Mouse (Mus musculus) cerebellum, adult 8-10 months (tissue): ENCODE measurements at regions not wholly inside any gene's neighbourhood (a gene's known extent, or its start where the extent isn't known, plus 50 kb on each side); places are given as distances from the start of the nearest gene placed in this dataset.

Experiments used
- DNase-seq: peaks from one replicate; pipeline ENCODE4 v3.0.0; 2022

DNA sequence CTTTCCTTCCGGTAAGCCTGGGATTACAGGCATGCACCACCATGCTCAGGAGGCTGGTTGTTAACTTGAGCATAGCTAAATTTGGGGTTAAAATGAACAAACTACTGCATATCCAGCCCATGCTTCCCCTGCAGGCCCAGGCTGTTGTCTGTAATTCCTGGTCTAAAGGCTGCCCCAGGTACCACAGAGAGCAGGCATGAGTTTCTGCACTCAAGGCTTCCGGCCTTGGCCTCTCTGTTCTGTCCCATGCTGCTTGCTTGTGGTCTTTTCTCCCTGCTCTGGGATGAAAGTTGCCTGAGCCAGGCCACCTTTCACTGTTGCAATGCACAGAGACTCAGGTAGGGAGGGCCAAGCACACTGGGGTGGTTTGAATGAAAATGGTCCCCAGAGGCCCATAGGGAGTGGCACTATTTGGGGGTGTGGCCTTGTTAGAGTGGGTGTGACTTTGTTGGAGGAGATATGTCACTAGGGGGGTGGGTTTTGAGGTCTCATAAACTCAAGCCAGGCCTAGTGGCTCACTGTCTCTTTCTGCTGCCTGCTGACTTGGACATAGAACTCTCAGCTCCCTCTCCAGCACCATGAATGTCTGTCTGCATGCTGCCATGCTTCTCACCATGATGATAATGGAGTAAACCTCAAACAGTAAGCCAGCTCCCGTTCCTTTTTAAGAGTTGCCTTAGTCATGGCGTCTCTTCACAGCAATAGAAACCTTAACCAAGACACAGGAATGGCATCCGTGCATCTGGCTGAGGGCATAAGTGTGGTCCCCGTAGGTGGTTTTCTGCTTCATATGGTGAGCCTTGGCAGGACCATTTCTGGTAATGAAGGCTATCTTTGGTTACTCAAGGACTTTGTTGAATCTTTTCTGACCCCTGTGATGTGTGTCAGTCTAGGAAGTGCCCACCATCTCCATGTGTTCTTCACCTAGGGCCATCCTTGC is 86.7 kb upstream of the Zfp366 start:
- DNase-seq, result no peak

DNA sequence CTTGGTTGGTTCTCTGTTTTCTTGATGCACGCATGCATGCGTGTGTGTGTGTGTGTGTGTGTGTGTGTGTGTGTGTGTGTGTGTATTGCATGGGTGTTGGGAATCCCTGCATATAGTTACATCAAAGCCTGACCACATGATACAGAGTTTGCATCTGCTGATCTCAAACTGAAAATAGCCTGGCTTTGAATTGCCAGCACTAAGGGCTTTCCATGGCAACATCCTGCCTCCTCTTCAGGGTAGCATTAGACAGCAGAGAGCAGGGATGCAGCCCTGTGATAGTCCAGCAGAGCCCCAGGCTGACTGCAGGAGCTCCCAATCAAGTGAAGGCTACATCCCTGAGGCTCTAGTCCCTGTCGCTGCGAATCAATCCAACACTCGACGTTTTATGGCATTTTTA is 87.8 kb upstream of the Zfp366 start:
- DNase-seq, result no peak

DNA sequence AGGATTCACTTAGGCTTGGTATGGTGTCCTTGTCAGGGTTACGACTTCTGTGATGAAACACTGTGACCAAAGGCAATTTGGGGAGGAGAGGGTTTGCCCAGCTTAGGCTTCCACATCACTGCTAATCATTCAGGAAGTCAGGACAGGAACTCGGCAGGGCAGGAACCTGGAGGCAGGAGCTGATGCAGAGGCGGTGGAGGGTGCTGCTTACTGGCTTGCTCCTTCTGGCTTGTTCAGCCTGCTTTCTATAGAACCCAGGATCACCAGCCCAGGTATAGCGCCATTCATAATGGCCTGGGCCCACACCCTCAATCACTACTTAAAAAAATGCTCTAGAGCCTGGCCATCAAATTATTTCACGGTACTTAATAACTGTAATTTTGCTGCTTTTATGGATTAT is 89.6 kb upstream of the Zfp366 start:
- DNase-seq, result no peak

DNA sequence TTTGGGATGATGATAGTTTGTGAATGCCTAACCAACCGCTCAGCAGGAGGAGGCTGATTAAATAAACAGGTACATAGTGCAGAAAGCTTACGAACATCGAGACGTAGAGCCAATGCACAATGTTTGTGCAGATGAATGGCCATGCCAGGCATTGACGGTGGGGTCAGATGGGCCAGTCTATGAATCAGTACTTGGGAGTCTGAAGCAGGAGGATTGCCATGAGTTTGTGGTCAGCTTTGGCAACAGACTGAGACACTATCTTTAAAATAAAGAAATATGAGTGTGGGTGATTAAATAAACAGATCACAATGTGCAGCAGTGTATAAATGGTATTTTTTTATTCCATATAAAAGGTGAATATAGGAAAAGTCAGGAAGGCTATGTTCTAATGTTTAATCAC is 90.4 kb upstream of the Zfp366 start:
- DNase-seq, result no peak

DNA sequence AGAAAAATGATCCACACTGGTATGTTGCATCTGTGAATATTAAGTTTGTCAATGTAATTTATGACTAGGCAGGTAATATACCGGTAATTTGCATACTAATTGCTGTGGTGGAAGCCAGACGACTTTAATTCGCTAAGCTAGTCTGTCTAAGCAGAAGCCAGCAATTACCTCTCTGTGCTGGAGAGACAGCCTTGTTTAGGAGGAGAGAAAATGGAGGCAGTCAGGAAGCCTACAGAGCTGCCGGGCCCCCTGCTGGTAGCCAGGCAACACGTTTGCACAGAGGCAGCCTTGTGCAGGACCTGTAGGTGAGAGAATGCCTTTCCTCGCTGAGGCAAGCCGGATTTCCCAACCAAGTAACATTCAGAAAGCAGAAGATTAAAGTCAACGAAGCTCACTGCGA is 91.4 kb upstream of the Zfp366 start:
- peak; percentile 25 for DNase-seq

DNA sequence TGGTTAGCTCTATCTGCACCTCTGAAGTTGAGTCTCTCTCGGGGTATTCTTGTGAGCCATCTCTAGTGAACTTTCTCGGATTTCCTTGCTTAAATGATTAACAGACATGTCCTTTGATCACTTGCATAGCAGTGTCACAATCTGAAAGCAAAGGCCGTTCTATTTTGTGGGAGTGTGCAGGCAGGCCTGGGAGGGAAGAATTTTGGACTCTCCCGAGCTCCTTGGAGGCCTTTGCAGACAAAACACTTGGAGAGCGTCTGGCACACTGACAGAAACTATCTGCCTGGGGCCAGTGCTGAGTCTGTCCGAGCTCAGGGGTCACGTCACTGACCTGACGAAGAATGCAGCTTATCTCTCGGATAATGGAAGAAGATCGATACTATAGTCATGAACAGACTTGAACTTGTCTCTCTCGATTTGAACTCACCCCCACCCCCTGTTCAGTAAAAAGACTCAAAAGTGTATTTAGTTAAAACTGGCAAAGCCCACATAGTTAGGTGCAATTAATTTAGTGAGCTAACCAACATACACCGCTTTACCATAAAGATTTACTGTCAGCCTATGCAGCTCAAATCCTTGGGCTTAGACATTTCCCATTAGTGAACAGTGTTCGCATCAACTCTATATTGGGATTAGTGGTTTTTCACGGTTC is 92.2 kb upstream of the Zfp366 start:
- DNase-seq, result no peak

DNA sequence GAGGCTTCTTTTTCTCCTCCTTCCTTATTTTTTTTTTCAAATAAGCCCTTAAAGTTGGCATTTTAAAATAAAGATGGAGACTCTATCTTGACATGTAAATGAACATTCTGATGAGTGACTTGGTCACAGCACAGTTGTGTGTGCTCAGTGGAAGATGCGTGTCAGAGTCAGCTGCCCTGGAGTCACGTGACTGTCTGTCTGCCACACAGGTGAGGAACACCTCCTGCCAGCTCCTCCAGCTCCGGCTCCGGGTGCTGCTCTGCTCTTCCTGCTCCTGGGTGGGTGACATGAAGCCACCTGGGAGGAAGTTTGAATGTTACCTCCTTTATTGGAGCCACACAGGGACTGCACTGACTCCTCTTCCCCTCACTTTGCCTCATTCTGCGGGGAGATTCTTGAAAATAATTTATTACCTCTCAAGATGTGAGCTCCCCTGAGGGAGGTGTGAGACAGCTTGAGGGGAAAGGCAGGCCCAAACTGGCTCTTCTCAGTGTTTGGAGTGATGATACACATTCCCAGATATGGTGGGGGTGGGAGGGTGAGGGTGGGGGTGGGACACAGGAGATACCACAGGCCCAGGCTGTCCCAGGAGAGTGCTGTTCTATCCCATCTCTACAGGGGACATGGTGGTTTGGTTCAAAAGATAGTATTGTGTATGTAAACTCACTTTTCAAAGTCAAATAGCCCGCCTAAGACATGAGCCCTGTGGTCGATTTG is 92.9 kb upstream of the Zfp366 start:
- DNase-seq, result no peak

DNA sequence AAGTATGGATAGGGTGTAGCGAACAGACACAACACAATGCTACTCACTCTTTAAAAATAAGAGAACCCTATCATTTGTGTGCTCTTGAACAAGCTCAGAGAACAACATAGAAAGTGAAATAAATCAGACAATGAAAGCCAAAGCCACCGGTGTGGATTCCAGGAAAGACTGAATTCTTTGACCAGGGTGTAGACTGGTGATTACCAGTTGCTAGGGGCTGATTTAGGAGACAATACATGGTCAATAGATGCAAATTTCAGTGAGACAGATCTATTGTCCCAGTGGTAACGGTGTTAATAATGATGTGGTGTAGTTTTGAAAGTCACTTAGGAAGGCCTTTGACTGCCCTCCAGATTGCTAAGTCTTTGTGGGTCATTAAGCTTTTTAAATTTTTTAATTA is 94.3 kb upstream of the Zfp366 start:
- DNase-seq, result no peak

DNA sequence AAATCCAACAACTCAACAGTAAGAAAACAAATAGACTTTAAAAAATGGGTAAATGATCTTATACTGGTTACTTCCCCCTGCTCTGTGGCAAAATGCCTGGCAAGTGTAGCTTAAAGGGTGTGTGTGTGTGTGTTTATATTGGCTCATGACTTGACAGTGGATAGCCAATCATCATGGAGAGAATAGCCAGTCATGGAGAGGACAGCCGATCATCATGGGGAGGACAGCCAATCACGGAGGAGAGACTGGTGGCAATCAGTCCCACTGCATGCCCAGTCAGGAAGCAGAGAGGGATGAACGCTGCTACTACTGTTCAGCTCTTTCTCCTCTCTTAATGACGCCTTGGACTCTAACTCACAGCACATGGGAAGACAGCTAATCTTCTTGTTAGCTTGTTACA is 96.3 kb upstream of the Zfp366 start:
- DNase-seq, result no peak

DNA sequence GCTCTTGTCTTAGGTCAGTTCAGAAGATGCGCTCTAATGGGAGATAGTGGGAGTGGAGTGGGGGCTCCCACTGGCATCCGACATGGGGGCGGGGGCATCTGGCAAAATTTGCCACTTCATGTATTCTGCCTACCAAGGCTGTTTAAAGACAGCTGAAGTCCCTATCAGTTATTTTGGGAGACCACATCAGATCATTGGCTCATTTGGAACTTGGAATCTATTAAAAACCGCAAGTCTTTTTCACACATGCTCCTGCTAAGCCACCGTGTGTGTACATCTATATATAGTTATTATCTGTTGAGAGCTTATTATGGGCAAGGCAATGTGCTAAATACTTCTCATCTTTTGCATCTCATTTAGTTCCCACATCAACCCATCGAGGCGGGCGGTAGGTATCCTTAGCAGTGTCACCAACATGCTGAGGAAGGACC is 95.0 kb upstream of the 1700024P04Rik start:
- DNase-seq, result no peak

DNA sequence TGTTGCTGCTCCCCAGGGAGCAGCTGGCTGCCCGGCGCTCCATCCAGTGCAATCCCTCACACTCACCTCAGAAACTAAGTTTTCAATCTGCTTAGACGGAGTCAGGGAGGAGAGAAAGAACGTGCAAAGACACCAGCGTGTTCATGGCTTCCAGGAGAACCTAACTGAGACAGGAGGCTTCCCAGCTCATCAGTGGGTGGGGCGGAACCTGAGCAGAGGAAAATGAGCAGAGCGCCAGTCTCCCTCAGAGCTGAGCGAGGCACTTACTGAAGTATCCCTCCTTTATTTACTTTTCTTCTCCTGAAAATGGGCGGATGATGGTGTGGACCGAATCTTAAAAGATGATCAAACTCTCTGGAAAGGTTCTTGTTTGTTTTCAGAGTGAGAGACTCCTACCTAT is 94.3 kb upstream of the 1700024P04Rik start:
- no peak for DNase-seq

DNA sequence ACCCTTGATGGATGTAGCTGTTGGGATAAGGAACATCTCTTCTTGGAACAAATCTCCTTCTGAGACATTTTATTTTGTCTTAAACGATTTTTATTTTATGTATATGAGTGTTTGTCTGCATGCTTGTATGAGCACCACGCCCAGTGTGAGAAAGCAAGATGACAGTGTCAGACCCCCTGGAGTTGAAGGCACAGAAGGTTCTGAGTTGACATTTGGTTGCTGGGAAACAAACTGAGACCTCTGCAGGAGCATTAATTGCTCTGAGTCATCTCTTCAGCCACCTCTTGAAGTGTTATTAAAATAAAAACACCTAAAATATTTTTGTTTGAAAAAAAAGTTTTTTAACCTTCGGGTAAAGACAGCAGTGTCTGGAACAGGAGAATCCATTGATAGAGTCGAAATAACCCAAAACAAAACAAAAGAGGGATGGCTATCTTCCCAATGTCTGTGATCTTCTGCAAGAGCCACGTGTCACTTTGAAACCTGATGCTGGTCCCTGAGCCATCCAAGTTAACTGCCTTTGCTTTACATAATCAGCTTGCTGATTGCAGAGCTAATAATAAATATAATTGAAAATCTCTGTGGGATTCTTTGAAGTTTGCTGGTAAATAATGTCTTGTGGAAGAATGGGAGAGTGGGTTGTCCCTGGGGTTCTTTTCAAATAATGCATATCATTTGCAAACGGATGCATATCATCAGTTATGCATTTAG is 92.8 kb upstream of the 1700024P04Rik start:
- no peak for DNase-seq

DNA sequence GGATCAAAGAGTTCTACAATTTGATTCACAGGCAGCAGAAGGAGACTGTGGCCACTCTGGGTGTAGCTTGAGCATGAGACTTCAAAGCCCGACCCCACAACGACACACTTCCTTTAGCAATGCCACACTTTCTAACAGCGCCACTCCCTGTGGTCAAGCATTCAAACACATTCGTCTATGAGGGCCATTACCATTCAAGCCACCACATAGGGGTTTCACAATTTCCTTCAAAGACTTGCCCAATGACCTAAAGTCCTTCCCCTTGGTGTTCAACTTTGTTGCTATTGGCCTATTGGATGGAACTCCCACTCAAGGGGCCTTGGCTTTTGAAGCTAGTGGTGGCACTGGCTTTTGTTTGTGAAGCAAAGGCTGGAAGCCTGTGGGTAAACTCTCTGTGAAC is 91.1 kb upstream of the 1700024P04Rik start:
- DNase-seq, result no peak

DNA sequence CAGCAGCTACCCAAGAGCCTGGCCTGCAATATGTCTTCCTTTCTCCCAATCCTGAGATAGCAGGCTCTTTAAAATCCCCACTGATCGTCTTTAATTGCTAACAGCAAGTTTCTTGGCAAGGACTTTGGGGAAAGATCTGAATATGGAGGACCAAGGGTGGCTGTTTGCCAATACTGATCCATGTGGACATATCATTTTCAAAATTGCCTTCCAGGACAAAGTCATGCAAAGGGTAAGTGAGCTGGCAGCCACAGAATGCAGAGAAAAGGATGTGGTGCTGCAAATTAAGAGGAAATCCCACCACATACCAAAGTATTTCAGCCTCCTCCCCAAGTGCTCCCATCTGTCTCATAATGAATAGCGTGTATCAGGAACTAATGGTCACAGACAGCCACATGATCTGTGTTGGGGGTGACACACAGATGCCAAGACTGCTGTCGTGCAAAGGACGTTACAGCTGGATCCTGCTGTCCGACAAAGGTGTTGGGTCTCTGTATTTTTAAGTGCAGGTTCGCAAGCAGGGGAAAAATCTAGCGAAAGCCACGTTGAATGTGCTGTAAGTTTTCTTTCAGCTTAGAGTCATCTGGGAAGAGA is 87.6 kb upstream of the 1700024P04Rik start:
- DNase-seq, result no peak

DNA sequence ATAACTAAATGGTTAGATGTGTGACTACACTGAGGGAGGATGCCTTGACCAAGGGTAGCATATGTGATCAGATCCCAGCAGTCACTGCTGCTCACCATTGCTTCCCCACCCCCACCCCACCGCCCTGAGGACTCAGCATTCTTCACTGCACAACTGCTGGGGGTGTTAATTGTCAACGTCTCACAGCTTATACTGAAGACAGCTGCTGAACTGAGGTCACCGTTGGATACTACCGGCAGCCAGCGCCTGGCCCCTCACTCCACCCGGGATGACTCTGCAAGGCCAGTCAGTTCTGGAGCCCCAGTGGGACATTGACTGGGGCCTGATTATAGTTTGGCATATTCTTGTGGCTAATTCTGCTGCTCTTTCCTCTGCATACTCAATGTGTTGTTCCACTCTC is 87.0 kb upstream of the 1700024P04Rik start:
- no peak for DNase-seq

DNA sequence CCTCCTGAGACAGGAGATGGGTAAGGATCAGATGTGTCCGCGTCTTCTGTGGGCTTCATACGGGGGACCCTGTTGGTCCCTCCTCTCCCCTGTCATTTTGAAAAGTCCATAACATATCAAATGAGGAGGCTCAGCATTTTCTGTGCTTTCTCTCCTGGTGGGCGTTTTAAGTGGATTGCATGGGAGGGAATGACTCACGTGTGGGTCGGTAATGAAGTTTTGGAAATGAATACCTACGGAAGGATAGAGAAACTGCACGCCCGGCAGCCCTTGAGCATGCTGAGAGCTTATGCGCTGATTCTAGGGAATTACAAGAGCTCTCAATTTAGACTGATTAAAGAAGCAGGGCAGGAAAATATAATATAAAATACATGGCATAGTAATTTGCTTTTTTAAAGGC is 85.4 kb upstream of the 1700024P04Rik start:
- no peak for DNase-seq

DNA sequence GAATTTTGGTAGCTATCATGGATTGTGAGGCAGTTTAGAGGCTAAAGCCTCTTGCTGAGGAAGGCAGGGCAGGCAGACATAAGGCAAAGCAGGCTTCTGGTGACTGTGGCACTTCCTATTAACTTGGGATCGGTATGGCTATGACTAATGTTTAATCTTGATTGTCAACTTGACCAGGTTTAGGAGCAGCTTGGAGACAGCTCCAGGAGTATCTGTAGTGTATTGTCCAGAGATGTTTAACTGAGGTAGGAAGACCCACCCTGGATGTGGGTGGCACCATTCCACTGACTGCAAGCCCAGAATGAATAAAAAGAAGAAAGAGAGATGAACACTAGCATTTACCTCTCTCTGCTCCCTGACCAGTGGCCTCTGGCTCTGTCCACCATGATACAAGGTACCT is 83.1 kb upstream of the 1700024P04Rik start:
- DNase-seq, result no peak

DNA sequence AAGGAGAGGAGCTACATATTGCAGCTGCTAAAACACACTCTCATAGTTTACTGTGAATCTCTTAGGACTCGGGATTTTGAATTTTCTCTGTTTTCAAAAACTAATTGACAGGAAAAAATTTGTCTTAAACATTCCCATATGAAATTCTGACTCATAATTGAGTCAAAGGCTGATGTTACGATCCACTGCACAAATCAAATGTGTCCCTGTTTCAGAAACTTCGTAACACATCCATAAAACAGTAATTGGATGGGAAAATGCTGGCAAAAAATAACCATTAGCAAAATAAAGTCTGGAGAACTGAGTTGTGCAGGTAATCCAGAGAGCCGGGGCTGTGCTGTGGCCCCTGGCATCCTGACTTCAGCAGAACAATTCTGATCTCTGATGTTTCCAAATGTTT is 79.1 kb upstream of the 1700024P04Rik start:
- no peak for DNase-seq

DNA sequence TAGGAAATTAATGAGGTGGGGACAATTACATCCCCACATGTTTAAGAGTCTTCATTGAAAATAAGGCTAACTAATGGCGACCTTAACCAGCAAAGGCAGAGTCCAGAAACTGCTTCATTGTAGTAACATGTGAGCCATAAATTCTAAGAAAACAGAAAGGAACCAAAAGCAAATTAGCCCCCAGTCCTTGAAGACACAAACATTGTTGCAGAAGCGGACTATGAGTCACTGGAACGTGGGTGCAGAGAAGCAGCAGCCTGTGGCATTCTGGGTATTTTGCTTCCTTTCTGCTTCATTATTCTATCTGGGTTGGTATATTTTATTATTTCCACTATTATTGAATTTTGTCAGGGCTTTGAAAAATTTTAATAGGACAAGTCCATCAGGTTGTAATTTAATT is 78.6 kb upstream of the 1700024P04Rik start:
- no peak for DNase-seq

DNA sequence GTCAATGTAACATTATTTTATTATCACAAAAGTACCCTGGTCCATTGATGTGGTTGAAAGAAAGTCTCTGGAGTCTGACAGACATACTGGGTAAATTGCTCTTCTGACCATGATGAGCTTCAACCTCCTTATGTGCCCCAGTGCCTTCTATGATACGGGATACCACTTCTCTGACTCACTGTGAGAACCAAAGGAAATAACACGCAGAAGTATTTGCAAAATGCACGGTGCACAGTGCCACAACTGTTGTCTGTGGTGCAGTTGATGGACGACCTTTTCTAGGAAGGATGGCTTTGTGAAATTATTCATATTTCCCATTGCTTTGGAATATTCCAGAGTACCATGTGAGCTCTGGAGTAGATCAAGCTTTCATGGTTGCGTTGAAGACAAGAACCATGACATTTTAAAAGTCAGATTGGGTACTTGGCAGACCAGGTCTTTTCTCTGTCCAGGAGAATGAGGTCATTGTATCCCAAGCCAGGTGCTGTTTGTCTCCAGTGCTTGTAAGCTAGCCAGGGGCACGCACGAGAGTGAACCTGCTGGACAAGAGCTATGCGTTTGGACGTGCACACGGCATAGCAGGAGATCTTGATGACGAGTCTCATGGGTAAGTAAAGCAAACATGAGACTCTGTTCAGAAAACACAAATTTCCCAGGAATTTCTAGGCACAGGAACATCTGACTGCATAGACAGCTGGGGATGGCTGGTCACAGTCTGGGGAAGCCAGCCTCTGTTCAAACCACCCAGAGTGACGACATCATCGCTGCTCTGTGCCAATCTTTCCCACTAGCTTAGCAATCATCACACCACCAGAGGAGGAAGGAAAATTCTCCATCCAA is 74.0 kb upstream of the 1700024P04Rik start:
- no peak for DNase-seq

DNA sequence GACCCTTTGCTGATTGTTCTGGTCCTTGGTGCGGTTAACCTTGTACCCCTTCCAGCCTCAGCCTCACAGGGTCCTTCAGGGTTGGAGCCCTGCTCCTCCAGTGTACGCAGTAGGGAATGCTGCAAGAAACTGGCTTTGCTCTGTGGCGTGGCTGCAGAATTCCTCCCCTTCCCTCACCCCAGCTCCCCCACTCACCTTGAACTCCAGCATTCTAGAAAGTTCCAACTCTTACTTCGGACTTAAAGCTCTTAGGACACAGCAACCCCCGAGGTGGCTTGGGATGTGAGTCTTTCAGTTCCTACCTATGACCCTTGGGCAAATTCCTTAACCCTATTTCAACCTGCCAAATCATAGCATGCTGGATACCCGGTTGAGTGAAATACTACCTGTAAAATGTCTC is 73.3 kb upstream of the 1700024P04Rik start:
- DNase-seq, result no peak

DNA sequence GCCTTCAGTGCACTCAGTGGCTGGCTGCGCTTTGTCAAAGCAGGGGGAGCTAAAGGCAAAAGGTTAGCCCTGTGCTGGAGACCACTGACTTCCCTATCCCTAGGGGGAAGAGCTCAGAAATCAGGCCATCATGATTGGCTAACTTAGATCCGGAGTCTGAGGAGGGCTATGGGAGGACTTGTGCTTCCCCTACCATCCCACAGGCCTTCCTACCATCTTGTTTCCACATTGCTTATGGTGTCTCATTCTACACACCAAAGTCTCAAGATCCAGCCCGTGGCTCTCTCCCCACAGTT is 72.9 kb upstream of the 1700024P04Rik start:
- DNase-seq, result no peak
